Mouse (Mus musculus): Measurements from ENCODE around the gene Serpina3b. TPM values are rescaled to one million over a fixed set of nuclear protein-coding genes. Genes with fewer than 3 reads are reported as not detected.

The Serpina3b gene
- polyA plus RNA-seq, 1 experiment: not detected

DNA sequence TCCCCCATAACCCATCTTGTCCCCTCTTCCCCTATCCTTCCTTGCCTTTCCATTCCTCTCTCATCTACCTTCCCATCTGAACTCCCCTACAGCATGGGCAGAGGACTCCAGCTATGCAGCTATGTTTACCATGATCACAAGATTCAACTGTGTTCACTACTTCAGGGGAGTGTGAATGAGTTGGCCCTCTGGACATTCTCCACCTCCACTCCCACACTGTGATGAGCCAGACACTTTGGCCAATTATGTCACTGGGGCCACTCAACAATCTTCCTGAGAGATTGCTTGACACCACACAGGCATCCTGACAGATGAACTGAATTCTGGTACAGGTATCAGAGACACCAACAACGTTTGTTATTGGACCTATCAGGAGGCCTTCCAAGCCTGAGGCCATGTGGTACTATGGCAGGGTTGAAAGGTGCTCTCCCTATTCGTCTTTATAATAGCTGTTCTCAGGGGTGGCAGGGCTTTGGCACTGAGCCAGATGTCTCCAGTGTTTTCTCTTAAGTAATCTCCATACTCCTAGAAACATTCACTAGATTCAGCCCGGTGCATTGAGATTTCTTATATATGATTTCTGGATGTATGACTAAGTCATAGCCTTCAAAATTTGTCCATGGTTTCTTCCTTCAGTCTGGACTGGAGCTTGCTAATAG is 12.7 kb upstream of the Serpina3b start:
- Histone ChIP-seq H3K27me3 (ENCODE audit: control insufficient read depth, insufficient read depth, low read length) (no peaks in the 10 kb centered on the region), H3K4me3 (ENCODE audit: low read depth, low read length) (no peak overlapping the region), H3K27ac (ENCODE audit: insufficient read depth, low read depth, low read length) (no peak overlapping the region), H3K36me3 (ENCODE audit: control insufficient read depth, insufficient read depth, low read length) (no peaks in the 10 kb centered on the region), H3K4me1 (ENCODE audit: control insufficient read depth, insufficient read depth, insufficient read length, low read length) (peaks cover 2% of the 10 kb centered on the region; the same call in 1 of the 2 replicates)
- WGBS: 27% methylated on average over 3 of the region's 3 CpGs
- no peak for TF ChIP-seq CTCF (IDR thresholded peaks at IDR 0.05; ENCODE audit: extremely low read depth, insufficient read length, insufficient replicate concordance, low read depth, low read length)
- no peak for TF ChIP-seq POLR2A (IDR thresholded peaks at IDR 0.05; ENCODE audit: low read depth, low read length)

DNA sequence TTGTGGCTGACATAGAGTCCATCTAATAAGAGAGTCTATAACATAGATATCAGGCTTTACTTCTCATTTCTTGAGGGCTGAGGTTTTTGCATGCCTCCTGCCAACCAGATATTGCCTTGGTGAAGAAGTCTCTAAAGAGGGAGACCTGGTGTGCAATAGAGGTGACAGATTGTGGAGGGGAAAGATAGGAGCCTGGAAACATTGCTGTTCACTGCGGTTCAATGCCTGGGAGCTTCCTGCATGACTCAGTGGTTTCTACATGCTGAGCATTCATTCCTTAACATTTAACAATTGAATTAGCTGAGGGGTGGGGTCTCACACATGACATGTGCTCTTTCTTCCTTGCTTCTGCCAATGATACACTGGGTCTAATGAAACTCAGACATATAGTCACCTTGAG is 4.7 kb upstream of the Serpina3b start:
- 79% methylated on average over 1 of the region's 1 CpGs for WGBS
- Histone ChIP-seq H3K27me3 (ENCODE audit: control insufficient read depth, insufficient read depth, low read length) (no peaks in the 10 kb centered on the region), H3K27ac (ENCODE audit: insufficient read depth, low read depth, low read length) (no peak overlapping the region), H3K4me1 (ENCODE audit: control insufficient read depth, insufficient read depth, insufficient read length, low read length) (no peaks in the 10 kb centered on the region), H3K4me3 (ENCODE audit: low read depth, low read length) (no peak overlapping the region), H3K36me3 (ENCODE audit: control insufficient read depth, insufficient read depth, low read length) (no peaks in the 10 kb centered on the region)
- no peak for TF ChIP-seq POLR2A (IDR thresholded peaks at IDR 0.05; ENCODE audit: low read depth, low read length)
- no peak for TF ChIP-seq CTCF (IDR thresholded peaks at IDR 0.05; ENCODE audit: extremely low read depth, insufficient read length, insufficient replicate concordance, low read depth, low read length)

DNA sequence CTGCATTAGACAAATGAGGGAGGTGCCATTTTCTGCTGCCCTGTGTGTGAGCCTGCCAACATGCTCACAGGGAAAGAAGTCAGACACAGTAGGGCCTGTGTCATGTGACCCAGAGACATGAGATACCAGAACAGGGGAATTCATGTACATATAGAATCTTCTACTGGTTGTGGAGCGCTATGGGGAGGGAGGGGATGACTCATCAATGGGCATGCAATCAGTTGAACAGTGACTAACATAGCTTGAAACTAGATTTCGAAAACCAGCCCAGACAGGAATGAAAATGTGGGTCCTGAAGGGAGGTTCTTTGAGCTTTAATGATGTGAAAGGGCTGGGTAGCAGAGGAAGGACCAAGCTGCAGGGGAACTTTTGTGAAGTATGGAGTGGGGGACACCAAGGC is 3.8 kb upstream of the Serpina3b start:
- WGBS: 75% methylated on average over 2 of the region's 2 CpGs
- Histone ChIP-seq H3K4me1 (ENCODE audit: control insufficient read depth, insufficient read depth, insufficient read length, low read length) (no peaks in the 10 kb centered on the region), H3K27me3 (ENCODE audit: control insufficient read depth, insufficient read depth, low read length) (no peaks in the 10 kb centered on the region), H3K4me3 (ENCODE audit: low read depth, low read length) (no peak overlapping the region), H3K36me3 (ENCODE audit: control insufficient read depth, insufficient read depth, low read length) (no peaks in the 10 kb centered on the region), H3K27ac (ENCODE audit: insufficient read depth, low read depth, low read length) (no peak overlapping the region)
- TF ChIP-seq CTCF (IDR thresholded peaks at IDR 0.05; ENCODE audit: extremely low read depth, insufficient read length, insufficient replicate concordance, low read depth, low read length) (no peak), POLR2A (IDR thresholded peaks at IDR 0.05; ENCODE audit: low read depth, low read length) (no peak)

- Histone ChIP-seq H3K27me3 (ENCODE audit: control insufficient read depth, insufficient read depth, low read length) (no peaks in the 10 kb centered on the region), H3K36me3 (ENCODE audit: control insufficient read depth, insufficient read depth, low read length) (no peaks in the 10 kb centered on the region), H3K4me1 (ENCODE audit: control insufficient read depth, insufficient read depth, insufficient read length, low read length) (no peaks in the 10 kb centered on the region), H3K27ac (ENCODE audit: insufficient read depth, low read depth, low read length) (no peak overlapping the region), H3K4me3 (ENCODE audit: low read depth, low read length) (no peak overlapping the region)
- TF ChIP-seq POLR2A (IDR thresholded peaks at IDR 0.05; ENCODE audit: low read depth, low read length) (no peak), CTCF (IDR thresholded peaks at IDR 0.05; ENCODE audit: extremely low read depth, insufficient read length, insufficient replicate concordance, low read depth, low read length) (no peak)
- WGBS: 85% methylated on average over 5 of the region's 5 CpGs
Observed at GRCm38 (mm10) chr12:104125021-104125560, 2.7 kb upstream of the Serpina3b start.

DNA sequence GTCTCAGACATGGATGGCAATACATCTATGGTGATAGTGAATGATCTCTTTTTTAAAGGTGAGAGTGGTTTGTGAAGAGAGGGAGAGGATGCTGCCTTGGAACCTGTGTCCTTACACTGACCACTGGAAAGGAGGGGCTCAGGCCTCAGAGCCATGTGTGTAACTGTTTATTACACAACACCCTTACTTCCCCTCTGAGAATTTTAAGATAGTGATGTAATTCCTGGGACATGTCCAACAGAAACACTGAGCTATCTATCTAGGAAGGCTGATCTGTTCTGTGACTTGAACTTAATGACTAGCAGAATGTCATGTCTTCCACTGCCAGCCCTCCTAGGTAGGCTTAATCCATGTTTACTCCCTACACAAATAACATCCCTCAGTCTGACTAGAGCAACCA is 3.2 kb downstream of the Serpina3b start:
- no peaks in the 10 kb centered on the region for H3K27me3 ChIP-seq (ENCODE audit: control insufficient read depth, insufficient read depth, low read length)
- no peak overlapping the region for H3K27ac ChIP-seq (ENCODE audit: insufficient read depth, low read depth, low read length)
- no peak for TF ChIP-seq POLR2A (IDR thresholded peaks at IDR 0.05; ENCODE audit: low read depth, low read length)
- TF ChIP-seq CTCF (IDR thresholded peaks at IDR 0.05; ENCODE audit: extremely low read depth, insufficient read length, insufficient replicate concordance, low read depth, low read length): no peak
- H3K4me3 ChIP-seq (ENCODE audit: low read depth, low read length): no peak overlapping the region
- H3K36me3 ChIP-seq (ENCODE audit: control insufficient read depth, insufficient read depth, low read length): no peaks in the 10 kb centered on the region
- no peaks in the 10 kb centered on the region for H3K4me1 ChIP-seq (ENCODE audit: control insufficient read depth, insufficient read depth, insufficient read length, low read length)

DNA sequence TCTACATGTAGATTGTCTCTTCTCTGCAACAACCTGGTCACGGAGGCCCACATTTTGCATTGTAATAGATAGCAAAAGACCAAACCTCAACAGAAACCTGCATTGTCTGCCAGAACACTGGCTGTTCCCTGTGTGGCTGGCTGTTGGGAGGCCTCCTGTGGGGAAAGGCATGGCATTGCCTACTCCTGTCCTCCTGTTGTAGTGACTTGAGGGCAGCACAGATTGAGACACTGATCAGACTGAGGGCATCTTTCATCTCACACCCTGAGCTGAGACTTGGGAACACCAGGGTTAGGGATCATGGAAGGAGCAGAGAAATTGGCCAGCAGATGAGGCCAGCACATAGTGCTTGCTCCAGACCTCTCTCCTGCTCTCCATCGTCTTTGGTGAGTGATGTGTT is 10.4 kb downstream of the Serpina3b start:
- H3K27me3 ChIP-seq (ENCODE audit: control insufficient read depth, insufficient read depth, low read length): no peaks in the 10 kb centered on the region
- no peaks in the 10 kb centered on the region for H3K36me3 ChIP-seq (ENCODE audit: control insufficient read depth, insufficient read depth, low read length)
- 93% methylated on average over 2 of the region's 2 CpGs for WGBS
- H3K27ac ChIP-seq (ENCODE audit: insufficient read depth, low read depth, low read length): no peak overlapping the region
- no peak overlapping the region for H3K4me3 ChIP-seq (ENCODE audit: low read depth, low read length)
- no peak for TF ChIP-seq POLR2A (IDR thresholded peaks at IDR 0.05; ENCODE audit: low read depth, low read length)
- TF ChIP-seq CTCF (IDR thresholded peaks at IDR 0.05; ENCODE audit: extremely low read depth, insufficient read length, insufficient replicate concordance, low read depth, low read length): no peak
- H3K4me1 ChIP-seq (ENCODE audit: control insufficient read depth, insufficient read depth, insufficient read length, low read length): peaks cover 36% of the 10 kb centered on the region; the same call in 1 of the 2 replicates

GRCm38 (mm10) chr12:104140543-104141103 is 12.8 kb downstream of the Serpina3b start:
- H3K27ac ChIP-seq (ENCODE audit: insufficient read depth, low read depth, low read length): no peak overlapping the region
- peaks cover 36% of the 10 kb centered on the region; the same call in 1 of the 2 replicates for H3K4me1 ChIP-seq (ENCODE audit: control insufficient read depth, insufficient read depth, insufficient read length, low read length)
- H3K36me3 ChIP-seq (ENCODE audit: control insufficient read depth, insufficient read depth, low read length): no peaks in the 10 kb centered on the region
- 46% methylated on average over 4 of the region's 4 CpGs for WGBS
- no peak overlapping the region for H3K4me3 ChIP-seq (ENCODE audit: low read depth, low read length)
- no peaks in the 10 kb centered on the region for H3K27me3 ChIP-seq (ENCODE audit: control insufficient read depth, insufficient read depth, low read length)
- TF ChIP-seq CTCF (IDR thresholded peaks at IDR 0.05; ENCODE audit: extremely low read depth, insufficient read length, insufficient replicate concordance, low read depth, low read length) (no peak), POLR2A (IDR thresholded peaks at IDR 0.05; ENCODE audit: low read depth, low read length) (no peak)
